Mouse (Mus musculus): ENCODE results near the gene Mov10l1.

Gene Mov10l1

DNA sequence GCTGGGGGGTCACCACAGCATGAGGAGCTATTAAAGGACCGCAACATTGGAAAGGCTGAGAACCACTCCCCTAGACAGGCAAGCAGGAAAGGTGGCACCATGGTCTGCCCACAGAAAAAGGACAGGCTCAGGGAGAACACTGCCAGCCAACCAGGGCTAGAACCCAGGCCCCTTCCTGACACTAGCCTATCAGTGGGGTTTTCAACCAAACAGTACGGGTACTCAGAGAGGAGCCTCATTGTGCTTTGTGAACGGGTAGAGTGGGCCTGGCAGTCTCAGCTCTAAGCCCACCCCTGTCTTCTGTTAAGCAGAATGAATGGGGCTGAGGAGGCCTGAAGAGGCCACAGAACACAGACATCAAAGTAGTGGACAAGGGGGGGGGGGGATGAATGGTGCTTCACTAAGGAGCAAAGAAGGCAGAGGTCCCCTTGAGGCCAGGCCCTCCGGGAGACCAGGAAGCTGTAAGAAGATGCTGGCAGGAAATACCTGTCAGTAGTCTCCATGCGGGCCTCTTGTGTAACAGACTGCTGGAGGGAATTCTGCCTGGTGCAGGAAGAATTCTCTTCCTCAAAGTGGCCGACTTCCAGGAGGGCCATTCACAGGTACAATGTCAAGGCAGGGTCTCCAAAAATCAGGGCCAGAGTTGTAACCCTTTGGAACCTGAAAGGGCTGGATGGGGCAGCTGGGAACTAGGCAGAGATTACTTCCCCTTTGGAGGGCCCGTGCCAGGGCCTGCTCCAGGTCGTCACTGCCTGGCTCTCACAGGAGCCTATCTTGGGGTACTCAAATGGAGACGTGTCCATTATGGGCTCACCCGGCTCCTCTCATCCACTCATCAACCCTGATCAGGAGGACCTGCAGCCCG, 92.1 kb downstream of the Mov10l1 start, which contains the start of gene Trabd:
Trabd (plus strand) TSS at position 512 of the 865 bp plus-strand sequence.
- peak; percentile 17 to 39 for DNase-seq (ENCODE audit: low read depth in 1 of 2, low spot score in 2 of 2)

- DNase-seq (ENCODE audit: low read depth in 1 of 2, low spot score in 2 of 2), result peak; percentile 31 to 62
Observed at GRCm38 (mm10) chr15:89075478-89076147, 92.9 kb downstream of the Mov10l1 start.

DNA sequence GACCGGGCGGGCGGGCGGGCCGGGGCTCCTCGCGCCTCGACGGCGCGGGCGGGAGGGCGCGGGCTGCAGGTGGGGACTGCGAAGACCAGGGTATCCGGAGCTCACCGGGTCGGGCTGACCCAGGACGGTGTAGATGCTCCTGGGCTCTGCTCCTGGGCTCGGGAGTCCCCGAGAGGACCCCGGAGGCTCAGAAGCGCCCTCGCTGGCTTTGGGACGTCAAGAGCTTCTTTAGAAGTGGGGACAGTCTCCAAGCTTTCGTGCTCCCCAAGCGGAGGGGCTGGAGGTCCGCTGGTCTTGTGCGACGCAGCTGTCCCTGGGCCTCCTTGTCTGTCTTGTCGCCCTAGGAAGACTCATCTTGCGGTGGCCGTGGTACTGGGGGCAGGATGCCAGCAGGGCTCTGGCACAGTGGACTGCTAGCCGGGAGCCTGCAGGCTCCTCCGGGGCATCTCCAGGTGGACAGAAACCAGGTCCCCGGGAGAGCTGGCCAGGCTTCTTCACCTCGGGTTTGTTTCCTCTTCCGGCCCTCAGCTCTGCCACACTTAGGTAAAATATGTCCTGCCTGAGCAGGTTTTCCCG, 93.5 kb downstream of the Mov10l1 start:
- no peak for DNase-seq (ENCODE audit: low read depth in 1 of 2, low spot score in 2 of 2)

DNA sequence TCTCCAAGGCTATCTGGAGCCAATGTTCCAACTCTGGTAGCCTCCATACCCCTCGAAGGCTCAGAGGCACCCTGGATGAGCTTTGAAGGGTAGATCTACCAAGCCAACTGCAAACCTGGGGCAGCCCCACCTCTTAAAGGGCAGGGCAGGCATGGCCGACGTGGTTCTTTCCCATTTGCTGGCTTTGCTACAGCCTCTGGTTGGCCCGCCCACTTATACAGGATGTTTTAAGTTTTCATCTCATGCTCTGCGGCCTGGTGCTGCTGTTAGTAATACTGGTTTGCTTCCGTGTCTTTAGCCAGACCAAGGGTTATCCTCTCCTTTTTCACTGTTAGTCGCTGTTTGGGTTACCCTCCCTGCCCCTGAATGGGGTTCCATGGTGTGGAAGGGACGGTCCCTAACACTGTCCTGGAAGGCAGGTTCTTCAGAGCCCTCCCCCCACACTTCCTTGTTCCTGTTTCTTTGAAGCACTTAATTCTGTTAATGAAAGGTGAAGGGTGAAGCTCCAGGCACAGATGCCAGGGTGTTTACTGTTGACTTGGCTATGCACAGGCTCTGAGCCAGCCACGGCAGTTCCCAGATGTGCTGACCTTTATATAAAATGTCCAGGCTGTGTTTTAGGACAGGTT, 95.6 kb downstream of the Mov10l1 start:
- DNase-seq (ENCODE audit: low read depth in 1 of 2, low spot score in 2 of 2), result peak; percentile 24 to 56

DNA sequence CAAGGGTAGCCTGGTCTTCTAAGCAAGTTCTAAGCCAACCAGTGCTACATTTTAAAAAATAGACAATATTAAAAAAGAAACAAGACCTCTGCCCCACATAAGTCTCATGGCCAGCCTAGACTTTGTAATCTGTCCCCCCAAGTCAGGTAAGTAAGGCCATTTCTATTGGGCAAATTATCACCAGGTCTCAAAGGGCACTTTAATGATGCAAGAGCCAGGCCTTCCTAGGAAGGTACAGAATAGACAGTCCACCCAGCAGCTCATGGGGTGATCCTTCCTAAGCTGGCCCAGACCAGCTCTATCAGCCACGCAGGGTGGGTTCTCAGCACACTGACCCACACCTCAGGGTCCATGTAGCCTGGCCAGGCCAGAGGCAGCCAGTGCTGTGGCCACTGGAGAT, 101.2 kb downstream of the Mov10l1 start:
- no peak for DNase-seq (ENCODE audit: low read depth in 1 of 2, low spot score in 2 of 2)

- no peak for DNase-seq (ENCODE audit: low read depth in 1 of 2, low spot score in 2 of 2)
Observed at GRCm38 (mm10) chr15:89084826-89085225, 102.1 kb downstream of the Mov10l1 start.

DNA sequence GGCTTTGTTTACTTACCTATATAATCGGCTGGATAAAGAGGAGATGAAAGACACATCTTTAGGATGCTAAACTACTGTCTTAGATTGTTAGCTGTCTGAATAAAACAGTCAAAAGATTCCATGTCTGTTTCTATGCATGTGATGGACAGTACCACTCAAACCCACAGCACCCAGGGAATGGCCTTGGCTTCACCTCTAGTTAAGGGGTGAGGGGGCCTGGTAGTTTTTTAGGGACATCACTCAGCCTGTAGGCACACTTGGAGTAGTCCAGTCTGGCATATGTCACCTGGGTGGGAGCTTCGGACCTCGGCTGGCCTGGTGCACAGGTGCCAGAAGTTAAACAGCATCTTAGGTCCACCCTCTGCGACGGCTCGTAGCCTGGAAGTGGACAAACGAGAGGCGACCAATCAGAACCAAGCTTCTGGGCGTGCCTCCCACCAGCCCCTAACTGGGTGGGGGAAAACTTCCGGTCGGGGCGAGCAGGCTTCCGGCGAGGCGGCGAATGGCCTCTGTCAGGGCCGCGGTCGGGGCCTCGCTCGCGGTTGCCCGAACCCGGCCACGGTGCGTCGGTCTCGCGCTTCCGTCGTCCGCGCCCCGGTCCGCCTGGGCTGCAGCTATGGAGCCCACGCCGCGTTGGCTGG, 106.0 kb downstream of the Mov10l1 start, which contains the start of gene Selenoo:
Selenoo (plus strand) TSS at position 478 of the 641 bp plus-strand sequence.
- DNase-seq (ENCODE audit: low read depth in 1 of 2, low spot score in 2 of 2), result peak; percentile 26 to 53

GRCm38 (mm10) chr15:89089248-89090051, 106.7 kb downstream of the Mov10l1 start:
- no peak for DNase-seq (ENCODE audit: low read depth in 1 of 2, low spot score in 2 of 2)

DNA sequence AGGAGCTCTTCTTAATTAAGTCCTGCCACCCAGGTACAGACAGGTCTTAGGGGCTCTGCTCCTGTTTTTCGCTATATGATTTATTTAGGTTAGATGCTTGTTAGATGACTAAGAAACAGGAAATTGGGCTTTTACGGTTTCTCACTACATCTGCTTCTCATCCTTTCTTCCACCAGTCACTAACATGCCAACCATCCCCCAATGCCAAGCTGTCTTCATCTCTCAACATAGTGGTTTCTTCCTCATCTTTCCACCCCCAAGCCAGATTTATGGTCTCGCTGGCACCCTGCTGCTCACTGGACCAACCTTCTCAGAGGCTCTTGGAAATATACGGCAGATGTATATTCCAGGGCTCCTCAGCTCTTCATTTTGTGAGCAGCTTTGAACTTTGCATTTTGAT, 108.0 kb downstream of the Mov10l1 start:
- DNase-seq (ENCODE audit: low read depth in 1 of 2, low spot score in 2 of 2), result no peak

- no peak for DNase-seq (ENCODE audit: low read depth in 1 of 2, low spot score in 2 of 2)
Observed at GRCm38 (mm10) chr15:89092181-89092580, 109.5 kb downstream of the Mov10l1 start.

DNA sequence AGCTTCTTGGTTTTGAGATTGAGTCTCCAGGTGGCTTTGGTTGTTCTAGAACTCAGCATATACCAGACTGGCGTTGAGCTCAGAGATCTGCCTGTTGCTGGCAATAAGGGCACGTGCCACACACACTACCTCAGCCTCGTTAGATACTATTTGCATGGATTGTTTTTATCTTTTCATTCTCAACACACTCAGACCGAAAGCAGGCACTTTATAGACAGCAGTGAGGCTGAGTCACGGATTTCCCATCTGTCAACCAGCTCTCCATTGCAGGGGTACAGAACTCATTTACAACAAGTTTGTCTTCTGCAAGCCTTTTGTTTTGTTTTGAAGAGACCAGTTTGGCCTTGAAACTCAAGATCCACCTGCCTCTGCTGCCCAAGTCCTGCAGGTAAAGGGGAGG, 114.7 kb downstream of the Mov10l1 start:
- no peak for DNase-seq (ENCODE audit: low read depth in 1 of 2, low spot score in 2 of 2)

GRCm38 (mm10) chr15:89098616-89099015, 115.9 kb downstream of the Mov10l1 start:
- no peak for DNase-seq (ENCODE audit: low read depth in 1 of 2, low spot score in 2 of 2)

DNA sequence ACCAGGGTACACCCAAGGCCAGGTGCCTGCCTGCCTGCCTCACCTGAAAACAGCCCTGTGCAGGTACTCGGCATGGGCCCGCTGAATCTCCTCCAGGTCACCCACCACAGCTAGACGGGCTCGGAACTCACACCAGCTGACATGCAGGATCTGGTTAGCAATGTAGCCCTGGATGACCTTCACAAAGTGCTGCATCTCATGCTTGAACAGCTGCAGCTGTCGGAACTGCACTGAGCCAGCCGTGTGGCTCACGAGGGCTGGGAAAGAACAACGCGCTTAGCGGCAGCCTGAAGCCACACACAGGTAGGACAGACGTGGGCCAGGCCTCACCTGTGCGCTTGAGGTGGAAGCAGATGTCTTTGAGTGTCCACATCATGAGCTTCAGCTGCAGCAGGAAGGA, 118.1 kb downstream of the Mov10l1 start:
- DNase-seq (ENCODE audit: low read depth in 1 of 2, low spot score in 2 of 2), result no peak

DNA sequence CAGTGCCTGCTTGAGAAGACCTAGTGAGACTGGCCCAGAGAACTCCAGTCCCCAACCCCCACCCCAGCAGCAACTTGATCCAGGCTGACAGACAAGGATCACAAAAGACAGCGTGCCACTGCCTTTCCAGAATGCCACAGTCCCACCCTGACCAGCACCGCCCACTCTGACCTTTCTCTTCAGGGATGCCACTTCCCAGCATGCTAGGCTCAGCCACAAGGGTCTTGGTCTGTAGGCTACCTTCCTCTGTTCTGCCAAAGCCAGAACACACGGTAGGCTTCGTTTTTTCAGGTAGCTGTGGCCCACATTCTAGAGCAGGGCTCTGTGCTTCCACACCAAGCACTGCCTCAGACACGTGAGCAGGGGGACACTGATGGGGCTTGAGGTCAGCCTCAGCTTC, 119.9 kb downstream of the Mov10l1 start:
- no peak for DNase-seq (ENCODE audit: low read depth in 1 of 2, low spot score in 2 of 2)

DNA sequence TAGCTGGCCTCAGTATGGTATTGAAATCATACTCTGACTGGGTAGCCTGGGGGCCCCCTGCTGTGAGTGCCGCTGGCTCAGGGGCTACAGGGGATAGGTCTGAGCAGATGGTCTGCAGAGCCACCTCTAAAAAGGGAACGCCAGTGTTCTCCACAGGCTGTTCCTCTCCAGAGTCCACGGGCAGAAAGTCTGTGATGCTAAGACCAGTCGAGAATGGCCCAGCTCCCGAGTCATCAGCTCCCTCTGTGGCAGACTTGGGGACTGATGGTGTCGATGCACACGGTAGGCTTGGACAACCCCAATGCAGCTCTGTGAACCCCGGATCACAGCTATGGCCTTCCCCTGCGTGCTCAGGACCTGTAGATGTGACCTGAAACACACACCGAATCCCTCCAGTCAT, 121.2 kb downstream of the Mov10l1 start:
- DNase-seq (ENCODE audit: low read depth in 1 of 2, low spot score in 2 of 2), result no peak

DNA sequence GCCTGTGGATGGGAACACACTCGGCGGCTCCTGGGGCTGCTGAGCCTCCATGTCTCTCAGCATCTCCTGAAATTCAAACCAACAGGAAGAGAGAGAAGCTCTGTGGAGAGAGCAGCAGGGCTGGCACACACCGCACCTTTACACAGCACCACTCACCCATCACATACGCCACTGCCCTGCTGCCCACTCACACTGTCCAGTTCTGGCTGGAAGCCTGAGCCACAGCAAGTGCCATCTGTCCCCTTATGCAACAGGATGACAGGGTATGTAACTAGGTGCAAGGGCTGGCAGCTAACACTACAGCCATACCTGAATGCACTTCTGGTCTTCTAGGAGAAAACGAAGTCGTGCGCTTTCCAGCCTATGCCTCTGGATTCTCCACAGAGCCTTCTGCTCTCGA, 121.7 kb downstream of the Mov10l1 start:
- DNase-seq (ENCODE audit: low read depth in 1 of 2, low spot score in 2 of 2), result no peak

All from monocyte, adult 2 months (primary cell).